In the genomic region with DNA sequence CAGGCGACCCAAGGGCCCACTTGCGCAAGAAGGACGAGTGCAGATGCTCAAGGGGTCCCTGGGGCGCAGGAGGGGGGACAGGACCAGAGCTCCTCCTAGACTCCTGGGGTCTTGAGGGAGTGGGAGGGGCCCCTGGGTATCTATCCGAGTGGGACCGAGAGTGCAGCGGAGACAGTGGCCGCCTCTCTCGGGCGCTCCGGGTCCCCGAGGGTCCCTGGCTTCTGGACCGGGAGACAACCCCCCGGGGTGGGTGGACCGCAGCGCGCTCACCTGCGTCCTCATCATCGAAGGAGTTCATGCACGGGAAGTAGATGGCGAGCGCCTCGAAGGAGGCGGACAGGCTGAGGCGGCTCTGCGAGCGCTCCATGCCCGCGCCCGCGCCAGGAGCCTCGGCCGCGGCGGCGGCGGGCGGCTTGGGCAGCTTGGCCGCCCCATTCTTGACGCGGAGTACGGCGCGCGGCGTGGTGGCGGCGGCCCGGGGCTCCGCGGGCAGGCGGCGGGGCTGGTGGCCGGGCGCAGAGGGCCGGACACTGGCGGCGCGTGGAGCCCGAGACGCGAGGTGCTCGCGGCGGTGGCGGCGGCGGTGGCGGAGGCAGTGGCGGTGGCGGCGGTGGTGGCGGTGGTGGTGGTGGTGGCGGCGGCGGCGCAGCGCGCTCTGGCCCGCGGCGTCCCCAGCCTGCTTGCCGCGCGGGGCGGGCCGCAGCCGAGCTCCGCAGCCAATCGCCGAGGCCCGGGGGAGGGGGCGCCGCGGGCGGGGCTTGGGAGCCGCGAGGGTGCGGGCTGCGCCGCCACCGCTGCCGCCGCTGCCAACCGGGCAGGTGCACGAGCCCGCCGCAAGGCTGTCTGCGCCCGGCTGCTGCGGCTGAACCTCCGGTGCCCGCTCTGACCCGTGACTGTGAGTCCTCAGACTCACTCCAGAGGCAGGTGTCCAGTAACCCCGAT, we compare ENCODE assay signal across 8 mouse cellular contexts. TPM values are rescaled to one million over a fixed set of nuclear protein-coding genes. Genes with fewer than 3 reads are reported as not detected.
DNase-seq lines count a peak whose midpoint lies in the region; ATAC-seq and TF ChIP-seq lines count a peak whose summit lies in the region.

A gene (minus strand): TSS at position 367 of the 942 bp plus-strand sequence.

- H3K9ac ChIP-seq in forebrain, embryonic 12.5 days: peak within 1 kb of the TSS; percentile 76
- H3K9ac ChIP-seq in hindbrain, embryonic 11.5 days (ENCODE audit: low read depth, low read length): peak within 1 kb of the TSS; percentile 64
- peak within 1 kb of the TSS; percentile 56 for H3K9ac ChIP-seq in neural tube, embryonic 11.5 days (ENCODE audit: low read length)

- H3K27ac ChIP-seq in forebrain, embryonic 12.5 days: no peak within 1 kb of the TSS
- no peak within 1 kb of the TSS for H3K27ac ChIP-seq in hindbrain, embryonic 11.5 days (ENCODE audit: low read depth, low read length)
- no peak within 1 kb of the TSS for H3K27ac ChIP-seq in neural tube, embryonic 11.5 days (ENCODE audit: low read depth, low read length)

- H3K9me3 ChIP-seq in forebrain, embryonic 12.5 days: no peaks in the 10 kb centered on the region
- no peaks in the 10 kb centered on the region for H3K9me3 ChIP-seq in hindbrain, embryonic 11.5 days (ENCODE audit: control insufficient read depth, low read length)
- no peaks in the 10 kb centered on the region for H3K9me3 ChIP-seq in neural tube, embryonic 11.5 days (ENCODE audit: control insufficient read depth, low read length)

- peak within 1 kb of the TSS; percentile 96 for H3K4me2 ChIP-seq in forebrain, embryonic 12.5 days
- peak within 1 kb of the TSS; percentile 96 for H3K4me2 ChIP-seq in hindbrain, embryonic 11.5 days (replicated peaks; ENCODE audit: low read depth, low read length)
- H3K4me2 ChIP-seq in neural tube, embryonic 11.5 days (ENCODE audit: low read depth): peak within 1 kb of the TSS; percentile 95

- peak within 1 kb of the TSS; percentile 65 for H3K4me3 ChIP-seq in forebrain, embryonic 12.5 days (replicated peaks)
- H3K4me3 ChIP-seq in hindbrain, embryonic 11.5 days (ENCODE audit: low read depth, low read length): peak within 1 kb of the TSS; percentile 54
- H3K4me3 ChIP-seq in neural tube, embryonic 11.5 days (ENCODE audit: low read depth, low read length): peak within 1 kb of the TSS; percentile 61

- H3K27me3 ChIP-seq in forebrain, embryonic 12.5 days: peaks cover 85% of the 10 kb centered on the region
- H3K27me3 ChIP-seq in hindbrain, embryonic 11.5 days (ENCODE audit: control insufficient read depth, insufficient read depth, low read length): peaks cover 43% of the 10 kb centered on the region
- H3K27me3 ChIP-seq in neural tube, embryonic 11.5 days (ENCODE audit: control insufficient read depth, insufficient read depth, low read length): peaks cover 50% of the 10 kb centered on the region

- intact Hi-C loops in left cerebral cortex, postnatal 14 days (cut with DNase I): loop anchor here (5.0 kb wide), 1 partner anchor 61 kb away; no protein-coding TSS in a partner anchor

- no peak for TF ChIP-seq POLR2A in brain, embryonic 14.5 days (IDR thresholded peaks at IDR 0.05; ENCODE audit: borderline replicate concordance, extremely low read depth, insufficient read depth, insufficient read length, poor library complexity, severe bottlenecking)

- DNase-seq in heart, adult 18-20 months: peak; percentile 30 to 44
- no peak for DNase-seq in heart, adult 8-10 months (ENCODE audit: low spot score)
- peak; percentile 85 for DNase-seq in brain, embryonic 14.5 days (ENCODE audit: low read depth)
- peak; percentile 72 for DNase-seq in hindbrain, embryonic 11.5 days (ENCODE audit: low spot score)
- peak; percentile 67 to 82 for DNase-seq in left cerebral cortex, postnatal 14 days (ENCODE audit: low spot score in 2 of 2)
- DNase-seq in neural tube, embryonic 11.5 days (ENCODE audit: low spot score): peak; percentile 73
- DNase-seq in adipocyte (ENCODE audit: low spot score): no peak

- peaks cover 23% of the 10 kb centered on the region for H3K4me1 ChIP-seq in forebrain, embryonic 12.5 days
- peaks cover 4% of the 10 kb centered on the region; the same call in 1 of the 2 replicates for H3K4me1 ChIP-seq in hindbrain, embryonic 11.5 days (replicated peaks; ENCODE audit: control insufficient read depth, insufficient read depth, low read length)
- no peaks in the 10 kb centered on the region for H3K4me1 ChIP-seq in neural tube, embryonic 11.5 days (ENCODE audit: control insufficient read depth, insufficient read depth, low read length)

- under 1% methylated on average over 72 of the region's 115 CpGs for WGBS in forebrain, embryonic 12.5 days
- 1% methylated on average over 51 of the region's 115 CpGs for WGBS in hindbrain, embryonic 11.5 days
- 1% methylated on average over 78 of the region's 115 CpGs for WGBS in neural tube, embryonic 11.5 days

- no peaks in the 10 kb centered on the region for H3K36me3 ChIP-seq in forebrain, embryonic 12.5 days (replicated peaks)
- H3K36me3 ChIP-seq in hindbrain, embryonic 11.5 days (ENCODE audit: control insufficient read depth, insufficient read depth, low read length): no peaks in the 10 kb centered on the region
- H3K36me3 ChIP-seq in neural tube, embryonic 11.5 days (ENCODE audit: control insufficient read depth, insufficient read depth, low read length): no peaks in the 10 kb centered on the region

- peak; percentile 91 for ATAC-seq in forebrain, embryonic 12.5 days (ENCODE audit: low FRiP score)
- ATAC-seq in hindbrain, embryonic 11.5 days (ENCODE audit: low FRiP score): peak; percentile 75
- peak; percentile 85 for ATAC-seq in neural tube, embryonic 11.5 days (ENCODE audit: insufficient read depth, low FRiP score, low TSS enrichment)

- no peak for TF ChIP-seq CTCF in brain, embryonic 14.5 days (IDR thresholded peaks at IDR 0.05; ENCODE audit: borderline replicate concordance, extremely low read depth, insufficient read depth, insufficient read length)

RNA-seq across cellular contexts. Expression of the gene that starts here (rescaled TPM):
- 1 to 10 TPM; 2.0 to 2.2 TPM for total RNA-seq in heart, adult 18-20 months (2021)
- total RNA-seq in heart, adult 8-10 months (2022): 1 to 10 TPM; 1.6 to 2.6 (median 1.8) TPM
- polyA plus RNA-seq in brain, embryonic 14.5 days (2012; rRNA removed): 5.6 and 13.4 TPM in 2 replicates
- polyA plus RNA-seq in forebrain, embryonic 12.5 days (2016; fragmentation: Nextera tagmentation; extraction: Ambion mirVana): 3.5 and 4.2 TPM in 2 replicates
- polyA plus RNA-seq in hindbrain, embryonic 11.5 days (2014; fragmentation: Nextera tagmentation; extraction: Ambion mirVana): 0.68 and 0.71 TPM in 2 replicates
- 100 to 1,000 TPM; 111 to 125 TPM for total RNA-seq in left cerebral cortex, postnatal 14 days (2021)
- 0.73 and 0.78 TPM in 2 replicates for polyA plus RNA-seq in neural tube, embryonic 11.5 days (2014; fragmentation: Nextera tagmentation; extraction: Ambion mirVana)

Comparison
In these comparisons a context has a peak if more than half of its experiments do, and no peak if none do; other contexts are left out.
1. RNA of the gene that starts here (total RNA-seq): 111 to 125 TPM in left cerebral cortex, postnatal 14 days; 2.0 to 2.2 TPM in heart, adult 18-20 months and 1.6 to 2.6 TPM in heart, adult 8-10 months; every median in the first group is over 10 times any median in the second.
2. DNase-seq: peak in heart, adult 18-20 months (2 of 2), brain, embryonic 14.5 days (single experiment) and left cerebral cortex, postnatal 14 days (2 of 2); none in heart, adult 8-10 months (single experiment) and adipocyte (single experiment).
3. Peak in DNase-seq, ATAC-seq, H3K4me3 ChIP-seq, H3K9ac ChIP-seq and H3K4me2 ChIP-seq in hindbrain, embryonic 11.5 days; RNA of the gene not detected or under 1 TPM.
4. Peak in DNase-seq, ATAC-seq, H3K4me3 ChIP-seq, H3K9ac ChIP-seq and H3K4me2 ChIP-seq in neural tube, embryonic 11.5 days; RNA of the gene not detected or under 1 TPM.
5. Peak in every context shown above with its lines, with median percentiles within 50 percentile points of each other: ATAC-seq, H3K4me2 ChIP-seq, H3K4me3 ChIP-seq and H3K9ac ChIP-seq.